Mouse (Mus musculus) neural tube, embryonic 11.5 days (tissue): ENCODE measurements around the gene Txndc5. TPM values are rescaled to one million over a fixed set of nuclear protein-coding genes. Genes with fewer than 3 reads are reported as not detected.

ENCODE experiments used
- ATAC-seq: fragments of 200-750 bp; cut with Nextera tagmentation; 2 replicates; pipeline ENCODE4 v1.8.0; 2017; ENCODE audit warnings: moderate number of reproducible peaks, mild to moderate bottlenecking, moderate TSS enrichment, moderate library complexity; ENCODE audit not compliant: insufficient read depth, low FRiP score, low TSS enrichment
- DNase-seq: peaks from one replicate; pipeline ENCODE4 v3.0.0-alpha.2; 2015; ENCODE audit warnings: low spot score
- H3K27ac ChIP-seq: fragments of 300-500 bp; sonication (generic); 2 replicates; pipeline ENCODE4 v1.5.1; 2014; ENCODE audit warnings: low read depth, mild to moderate bottlenecking, low read length
- H3K27me3 ChIP-seq: fragments of 300-500 bp; sonication (generic); 2 replicates; pipeline ENCODE4 v1.6.1; 2014; ENCODE audit warnings: mild to moderate bottlenecking, low read length, mixed read lengths; ENCODE audit not compliant: control insufficient read depth, insufficient read depth
- H3K36me3 ChIP-seq: fragments of 300-500 bp; sonication (generic); 2 replicates; pipeline ENCODE4 v1.6.1; 2014; ENCODE audit warnings: mild to moderate bottlenecking, low read length, moderate library complexity, mixed read lengths; ENCODE audit not compliant: control insufficient read depth, insufficient read depth
- H3K4me1 ChIP-seq: fragments of 300-500 bp; sonication (generic); 2 replicates; pipeline ENCODE4 v1.6.1; 2014; ENCODE audit warnings: low read length, mixed read lengths; ENCODE audit not compliant: control insufficient read depth, insufficient read depth
- H3K4me2 ChIP-seq: fragments of 300-500 bp; sonication (generic); 2 replicates; pipeline ENCODE4 v1.6.1; 2014; ENCODE audit warnings: low read depth, mild to moderate bottlenecking, moderate library complexity
- H3K4me3 ChIP-seq: fragments of 300-500 bp; sonication (generic); 2 replicates; pipeline ENCODE4 v1.5.1; 2014; ENCODE audit warnings: low read depth, low read length
- H3K9ac ChIP-seq: fragments of 300-500 bp; sonication (generic); 2 replicates; pipeline ENCODE4 v1.6.1; 2014; ENCODE audit warnings: mild to moderate bottlenecking, low read length
- H3K9me3 ChIP-seq: fragments of 300-500 bp; sonication (generic); 2 replicates; pipeline ENCODE4 v1.6.1; 2016; ENCODE audit warnings: low read length; ENCODE audit not compliant: control insufficient read depth
- WGBS: fragments of 180-500 bp; shearing (Covaris S2); extraction: QIAGEN DNeasy Blood & Tissue Kit; methylation state at CpG from one replicate; pipeline ENCODE4 v1.1.7; 2014; 5-methylcytosine and 5-hydroxymethylcytosine counted together
- polyA plus RNA-seq: library from polyadenylated mRNA; unstranded; fragments of >200 nt; fragmentation: Nextera tagmentation; extraction: Ambion mirVana; gene quantifications from 2 replicates; pipeline ENCODE4 v1.2.1, GENCODE M21; 2014

Txndc5 gene
- polyA plus RNA-seq, 1 experiment from 2014 or later = 151 TPM

DNA sequence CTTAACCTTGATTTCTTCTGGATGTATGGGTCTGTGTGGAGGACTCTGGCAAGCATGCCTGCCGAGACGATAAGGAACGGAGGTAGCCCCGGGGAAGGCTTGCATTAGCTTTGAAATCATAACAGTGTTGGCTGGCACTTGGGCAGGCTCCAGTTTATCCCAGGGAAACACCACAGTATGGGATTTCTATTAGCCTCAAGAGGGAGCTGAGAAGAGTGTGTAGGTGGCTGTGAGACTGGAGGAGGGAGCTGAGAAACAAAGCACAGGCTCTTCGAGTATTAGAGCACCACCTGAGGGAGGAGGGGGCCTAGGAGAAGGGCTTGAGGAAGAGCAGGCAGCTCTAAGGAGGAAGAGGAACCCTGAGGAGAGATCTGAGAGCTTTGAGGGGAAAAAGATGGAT is 57.7 kb downstream of the Txndc5 start:
- Histone ChIP-seq H3K9ac (no peak overlapping the region), H3K36me3 (no peaks in the 10 kb centered on the region), H3K27ac (no peak overlapping the region), H3K4me2 (no peak overlapping the region), H3K9me3 (no peaks in the 10 kb centered on the region), H3K4me3 (no peak overlapping the region), H3K27me3 (no peaks in the 10 kb centered on the region), H3K4me1 (no peaks in the 10 kb centered on the region)
- 84% methylated on average over 5 of the region's 5 CpGs for WGBS
- no peak for ATAC-seq
- DNase-seq = no peak

DNA sequence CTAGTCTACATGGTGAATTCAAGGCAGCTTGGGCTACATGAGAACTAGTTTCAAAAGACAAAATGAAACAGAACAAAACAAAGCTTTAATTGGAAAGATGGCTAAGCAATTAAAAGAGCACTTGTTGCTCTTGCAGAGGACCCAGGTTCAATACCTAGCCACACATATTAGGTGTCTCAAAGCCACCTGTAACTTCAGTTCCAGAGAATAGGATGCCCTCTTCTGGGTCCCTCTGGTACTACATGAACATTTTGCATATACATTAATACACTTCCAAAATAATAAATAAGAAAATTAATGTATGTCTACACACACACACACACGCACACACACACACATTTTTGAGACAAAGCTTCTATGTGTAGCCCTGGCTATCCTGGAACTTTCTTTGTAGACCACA is 65.2 kb downstream of the Txndc5 start:
- Histone ChIP-seq H3K4me3 (no peak overlapping the region), H3K27me3 (no peaks in the 10 kb centered on the region), H3K4me1 (no peaks in the 10 kb centered on the region), H3K27ac (no peak overlapping the region), H3K9me3 (no peaks in the 10 kb centered on the region), H3K9ac (no peak overlapping the region), H3K4me2 (no peak overlapping the region), H3K36me3 (no peaks in the 10 kb centered on the region)
- ATAC-seq (no peak), DNase-seq (no peak)
- 76% methylated on average over 1 of the region's 1 CpGs for WGBS

DNA sequence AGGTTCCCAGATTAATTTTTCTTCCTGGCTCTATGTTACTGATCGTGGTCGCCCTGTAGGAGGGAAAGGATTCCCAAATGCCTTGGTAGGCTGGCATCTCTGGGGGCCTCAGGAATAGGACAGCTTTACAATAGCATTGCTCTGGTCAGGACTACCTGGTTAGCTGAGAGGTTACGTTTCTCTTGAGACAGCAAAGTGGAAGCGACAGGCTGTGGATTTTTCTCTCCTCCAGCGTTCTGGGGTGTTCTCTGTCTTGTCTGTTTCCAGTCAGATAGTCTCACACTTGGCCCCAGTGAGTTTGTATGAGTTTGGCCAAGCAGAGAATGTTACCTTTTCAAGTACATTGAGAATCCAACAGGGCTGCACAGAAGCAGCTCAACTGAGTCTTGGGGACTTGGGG is 77.2 kb downstream of the Txndc5 start:
- Histone ChIP-seq H3K4me1 (no peaks in the 10 kb centered on the region), H3K36me3 (no peaks in the 10 kb centered on the region), H3K9ac (no peak overlapping the region), H3K27me3 (no peaks in the 10 kb centered on the region), H3K4me3 (no peak overlapping the region), H3K27ac (no peak overlapping the region), H3K4me2 (no peak overlapping the region), H3K9me3 (no peaks in the 10 kb centered on the region)
- WGBS = 85% methylated on average over 5 of the region's 5 CpGs
- ATAC-seq (no peak), DNase-seq (no peak)

Other genes starting within 250 kb of the Txndc5 start
- 2.2 and 3.2 TPM in 2 replicates for gene Bmp6, start 183.7 kb downstream of the Txndc5 start, polyA plus RNA-seq
- gene Bloc1s5, start 106.3 kb upstream of the Txndc5 start, polyA plus RNA-seq = 24.9 and 26.3 TPM in 2 replicates
- gene Eef1e1, start 130.2 kb upstream of the Txndc5 start, polyA plus RNA-seq = 69.0 and 77.3 TPM in 2 replicates